Mouse (Mus musculus): ENCODE data around the gene Tmem132d.

Gene Tmem132d

GRCm38 (mm10) chr5:128218281-128218680 lies 214.6 kb downstream of the Tmem132d start:
- no peak for DNase-seq (ENCODE audit: low read depth, low spot score)

GRCm38 (mm10) chr5:128211125-128211524 lies 221.8 kb downstream of the Tmem132d start:
- no peak for DNase-seq (ENCODE audit: low read depth, low spot score)

- no peak for DNase-seq (ENCODE audit: low read depth, low spot score)
Observed at GRCm38 (mm10) chr5:128205716-128206115, 227.2 kb downstream of the Tmem132d start.

GRCm38 (mm10) chr5:128204685-128205320 lies 228.1 kb downstream of the Tmem132d start:
- DNase-seq (ENCODE audit: low read depth, low spot score) = no peak

GRCm38 (mm10) chr5:128203879-128204581 lies 228.8 kb downstream of the Tmem132d start:
- no peak for DNase-seq (ENCODE audit: low read depth, low spot score)

- no peak for DNase-seq (ENCODE audit: low read depth, low spot score)
Observed at GRCm38 (mm10) chr5:128194106-128194505, 238.8 kb downstream of the Tmem132d start.

- no peak for DNase-seq (ENCODE audit: low read depth, low spot score)
Observed at GRCm38 (mm10) chr5:128192485-128193055, 240.3 kb downstream of the Tmem132d start.

- DNase-seq (ENCODE audit: low read depth, low spot score) = no peak
Observed at GRCm38 (mm10) chr5:128191710-128192109, 241.2 kb downstream of the Tmem132d start.

GRCm38 (mm10) chr5:128190243-128190820 lies 242.5 kb downstream of the Tmem132d start:
- DNase-seq (ENCODE audit: low read depth, low spot score) = no peak

GRCm38 (mm10) chr5:128176234-128176633 lies 256.6 kb downstream of the Tmem132d start:
- DNase-seq (ENCODE audit: low read depth, low spot score) = no peak

GRCm38 (mm10) chr5:128158901-128159675 lies 273.8 kb downstream of the Tmem132d start:
- no peak for DNase-seq (ENCODE audit: low read depth, low spot score)

GRCm38 (mm10) chr5:128151461-128151860 lies 281.4 kb downstream of the Tmem132d start:
- no peak for DNase-seq (ENCODE audit: low read depth, low spot score)

GRCm38 (mm10) chr5:128146901-128147645 lies 285.8 kb downstream of the Tmem132d start:
- DNase-seq (ENCODE audit: low read depth, low spot score) = no peak

GRCm38 (mm10) chr5:128144799-128145198 lies 288.1 kb downstream of the Tmem132d start:
- no peak for DNase-seq (ENCODE audit: low read depth, low spot score)

GRCm38 (mm10) chr5:128136818-128137217 lies 296.1 kb downstream of the Tmem132d start:
- DNase-seq (ENCODE audit: low read depth, low spot score) = no peak

GRCm38 (mm10) chr5:128122656-128123055 lies 310.2 kb downstream of the Tmem132d start:
- no peak for DNase-seq (ENCODE audit: low read depth, low spot score)

- DNase-seq (ENCODE audit: low read depth, low spot score) = no peak
Observed at GRCm38 (mm10) chr5:128119171-128119570, 313.7 kb downstream of the Tmem132d start.

- no peak for DNase-seq (ENCODE audit: low read depth, low spot score)
Observed at GRCm38 (mm10) chr5:128113107-128113506, 319.8 kb downstream of the Tmem132d start.

GRCm38 (mm10) chr5:128112518-128112917 lies 320.4 kb downstream of the Tmem132d start:
- DNase-seq (ENCODE audit: low read depth, low spot score) = no peak

GRCm38 (mm10) chr5:128111664-128112063 lies 321.2 kb downstream of the Tmem132d start:
- DNase-seq (ENCODE audit: low read depth, low spot score) = no peak

- DNase-seq (ENCODE audit: low read depth, low spot score) = no peak
Observed at GRCm38 (mm10) chr5:128102556-128102955, 330.3 kb downstream of the Tmem132d start.

All from 3T3-L1 (cell line).